Comparison of ENCODE assay signal across 10 mouse cellular contexts in genomic region chr9:9583011-9583605, GRCm38 (mm10).
DNase-seq lines count a peak whose midpoint lies in the region; ATAC-seq lines count a peak whose summit lies in the region.
"Had no signal": no experiment of that assay in that cellular context is flagged by ENCODE, and none has a peak within 500 bp of the region (broad histone marks: within the 10 kb centered on the region; RNA-seq: fewer than 3 reads in every experiment).

No protein-coding gene starts in this region.

- no peak overlapping the region for H3K9ac ChIP-seq in kidney, embryonic 16.5 days (replicated peaks; ENCODE audit: low read length)
- no peak overlapping the region for H3K9ac ChIP-seq in neural tube, embryonic 15.5 days (replicated peaks)
- H3K9ac ChIP-seq: embryonic facial prominence, embryonic 15.5 days; limb, embryonic 13.5 days had no signal

- no peaks in the 10 kb centered on the region for H3K4me1 ChIP-seq in kidney, embryonic 16.5 days (ENCODE audit: insufficient read depth, low read length)
- no peaks in the 10 kb centered on the region for H3K4me1 ChIP-seq in neural tube, embryonic 15.5 days
- H3K4me1 ChIP-seq: embryonic facial prominence, embryonic 15.5 days; limb, embryonic 13.5 days had no signal

- H3K27me3 ChIP-seq in kidney, embryonic 16.5 days (ENCODE audit: insufficient read depth, low read length), result no peaks in the 10 kb centered on the region
- no peaks in the 10 kb centered on the region for H3K27me3 ChIP-seq in neural tube, embryonic 15.5 days (replicated peaks)
- H3K27me3 ChIP-seq: embryonic facial prominence, embryonic 15.5 days; limb, embryonic 13.5 days had no signal

- peak; percentile 76 to 80 for DNase-seq in kidney, adult 8-10 months
- DNase-seq in cerebellum, postnatal 14 days, result peak; percentile 96 to 98
- DNase-seq in kidney, postnatal 36 days, result peak; percentile 77 to 82
- no peak for DNase-seq in testis, postnatal 10 days (ENCODE audit: low spot score)
- DNase-seq in gastrocnemius, adult 18-20 months (ENCODE audit: low spot score), result no peak
- no peak for DNase-seq in MN1 (ENCODE audit: low spot score)

- H3K27ac ChIP-seq in kidney, embryonic 16.5 days (ENCODE audit: low read length), result no peak overlapping the region
- H3K27ac ChIP-seq in neural tube, embryonic 15.5 days (replicated peaks), result peak overlapping the region; percentile 18; the same call in 1 of the 2 replicates
- H3K27ac ChIP-seq: embryonic facial prominence, embryonic 15.5 days; limb, embryonic 13.5 days had no signal

- no peak overlapping the region for H3K4me2 ChIP-seq in kidney, embryonic 16.5 days (replicated peaks; ENCODE audit: low read depth, low read length)
- H3K4me2 ChIP-seq in neural tube, embryonic 15.5 days, result no peak overlapping the region
- H3K4me2 ChIP-seq: embryonic facial prominence, embryonic 15.5 days; limb, embryonic 13.5 days had no signal

- WGBS in kidney, embryonic 16.5 days, result 74% methylated on average over 2 of the region's 2 CpGs
- 52% methylated on average over 2 of the region's 2 CpGs for WGBS in neural tube, embryonic 15.5 days

- no peaks in the 10 kb centered on the region for H3K9me3 ChIP-seq in kidney, embryonic 16.5 days (ENCODE audit: low read length)
- no peaks in the 10 kb centered on the region for H3K9me3 ChIP-seq in neural tube, embryonic 15.5 days (replicated peaks)
- H3K9me3 ChIP-seq: embryonic facial prominence, embryonic 15.5 days; limb, embryonic 13.5 days had no signal

- no peaks in the 10 kb centered on the region for H3K36me3 ChIP-seq in kidney, embryonic 16.5 days (ENCODE audit: insufficient read depth, low read length)
- H3K36me3 ChIP-seq in neural tube, embryonic 15.5 days, result no peaks in the 10 kb centered on the region
- H3K36me3 ChIP-seq: embryonic facial prominence, embryonic 15.5 days; limb, embryonic 13.5 days had no signal

- no peak overlapping the region for H3K4me3 ChIP-seq in kidney, embryonic 16.5 days (ENCODE audit: low read length)
- no peak overlapping the region for H3K4me3 ChIP-seq in neural tube, embryonic 15.5 days (replicated peaks)
- H3K4me3 ChIP-seq: embryonic facial prominence, embryonic 15.5 days; limb, embryonic 13.5 days had no signal

- no peak for ATAC-seq in kidney, embryonic 16.5 days (ENCODE audit: low FRiP score, low TSS enrichment)
- peak; percentile 75 for ATAC-seq in neural tube, embryonic 15.5 days (ENCODE audit: low FRiP score)

Comparison
In these comparisons a context has a peak if more than half of its experiments do, and no peak if none do; other contexts are left out.
1. DNase-seq: peak in kidney, adult 8-10 months (2 of 2), cerebellum, postnatal 14 days (2 of 2) and kidney, postnatal 36 days (2 of 2); none in testis, postnatal 10 days (single experiment), gastrocnemius, adult 18-20 months (single experiment) and MN1 (single experiment).